Mouse (Mus musculus): ENCODE measurements around the gene Gpr132. TPM values are rescaled to one million over a fixed set of nuclear protein-coding genes. Genes with fewer than 3 reads are reported as not detected.

Gene Gpr132
- polyA plus RNA-seq, 1 experiment: 0.02 TPM

GRCm38 (mm10) chr12:112808587-112809364 lies 59.3 kb downstream of the Gpr132 start, which contains the start of gene Clba1:
Clba1 (plus strand) TSS chr12:112808937.
- Histone ChIP-seq H3K4me3 (peak within 1 kb of the TSS; percentile 44), H3K4me2 (ENCODE audit: low read depth) (peak within 1 kb of the TSS; percentile 94), H3ac (ENCODE audit: control insufficient read depth, insufficient read length) (peak within 1 kb of the TSS; percentile 9), H3K27me3 (ENCODE audit: control insufficient read depth, insufficient read depth, insufficient read length) (no peaks in the 10 kb centered on the region), H3K79me2 (ENCODE audit: control insufficient read depth, insufficient read depth) (no peaks in the 10 kb centered on the region), H3K36me3 (ENCODE audit: control insufficient read depth, insufficient read depth) (no peaks in the 10 kb centered on the region)
- TF ChIP-seq USF1 (IDR thresholded peaks at IDR 0.05; ENCODE audit: low read depth) (peak; percentile 22), POLR2AphosphoS2 (IDR thresholded peaks at IDR 0.05; ENCODE audit: insufficient read length, low read depth) (peak; percentile 44), POLR2A (IDR thresholded peaks at IDR 0.05; ENCODE audit: insufficient read length, low read depth) (peak; percentile 63), MAX (IDR thresholded peaks at IDR 0.05; ENCODE audit: low read depth) (no peak)

GRCm38 (mm10) chr12:112808212-112808586 lies 59.8 kb downstream of the Gpr132 start:
- no peak for TF ChIP-seq CEBPB (IDR thresholded peaks at IDR 0.05; ENCODE audit: insufficient read depth, poor library complexity, severe bottlenecking)
- no peak for TF ChIP-seq TCF12 (IDR thresholded peaks at IDR 0.05; ENCODE audit: insufficient read depth, poor library complexity, severe bottlenecking)
- no peak for TF ChIP-seq SRF (IDR thresholded peaks at IDR 0.05; ENCODE audit: control insufficient read depth, insufficient read length, low read depth)
- no peak for TF ChIP-seq POLR2AphosphoS2 (IDR thresholded peaks at IDR 0.05; ENCODE audit: insufficient read length, low read depth)
- no peak for TF ChIP-seq MYOG (IDR thresholded peaks at IDR 0.05; ENCODE audit: control insufficient read depth in 1 of 3, insufficient read depth in 1 of 3, insufficient read length in 2 of 3, low read depth in 2 of 3)
- no peak for TF ChIP-seq MAX (IDR thresholded peaks at IDR 0.05; ENCODE audit: low read depth)
- no peak for TF ChIP-seq MYOD1 (IDR thresholded peaks at IDR 0.05; ENCODE audit: control insufficient read depth in 1 of 3, insufficient read length in 2 of 3, low read depth in 2 of 3)
- TF ChIP-seq REST (IDR thresholded peaks at IDR 0.05; ENCODE audit: insufficient read depth, insufficient read length): no peak
- TF ChIP-seq USF1 (IDR thresholded peaks at IDR 0.05; ENCODE audit: low read depth): no peak
- no peak for TF ChIP-seq POLR2A (IDR thresholded peaks at IDR 0.05; ENCODE audit: insufficient read length, low read depth)
- no peak for TF ChIP-seq E2F4 (IDR thresholded peaks at IDR 0.05; ENCODE audit: insufficient read depth)
- TF ChIP-seq TCF3 (IDR thresholded peaks at IDR 0.05; ENCODE audit: insufficient read length, low read depth): no peak
- peak overlapping the region; percentile 44 for H3K4me3 ChIP-seq
- H3ac ChIP-seq (ENCODE audit: control insufficient read depth, insufficient read length): no peak overlapping the region
- no peaks in the 10 kb centered on the region for H3K27me3 ChIP-seq (ENCODE audit: control insufficient read depth, insufficient read depth, insufficient read length)
- no peaks in the 10 kb centered on the region for H3K36me3 ChIP-seq (ENCODE audit: control insufficient read depth, insufficient read depth)
- no peaks in the 10 kb centered on the region for H3K79me2 ChIP-seq (ENCODE audit: control insufficient read depth, insufficient read depth)
- peak overlapping the region; percentile 94 for H3K4me2 ChIP-seq (ENCODE audit: low read depth)

GRCm38 (mm10) chr12:112807796-112808195 lies 60.2 kb downstream of the Gpr132 start:
- Histone ChIP-seq H3K27me3 (ENCODE audit: control insufficient read depth, insufficient read depth, insufficient read length) (no peaks in the 10 kb centered on the region), H3K36me3 (ENCODE audit: control insufficient read depth, insufficient read depth) (no peaks in the 10 kb centered on the region), H3K4me2 (ENCODE audit: low read depth) (no peak overlapping the region), H3K4me3 (peak overlapping the region; percentile 44), H3K79me2 (ENCODE audit: control insufficient read depth, insufficient read depth) (no peaks in the 10 kb centered on the region), H3ac (ENCODE audit: control insufficient read depth, insufficient read length) (no peak overlapping the region)
- TF ChIP-seq MYOD1 (IDR thresholded peaks at IDR 0.05; ENCODE audit: control insufficient read depth in 1 of 3, insufficient read length in 2 of 3, low read depth in 2 of 3): no peak
- TF ChIP-seq MAX (IDR thresholded peaks at IDR 0.05; ENCODE audit: low read depth): no peak
- TF ChIP-seq USF1 (IDR thresholded peaks at IDR 0.05; ENCODE audit: low read depth): no peak
- TF ChIP-seq SRF (IDR thresholded peaks at IDR 0.05; ENCODE audit: control insufficient read depth, insufficient read length, low read depth): no peak
- TF ChIP-seq POLR2AphosphoS2 (IDR thresholded peaks at IDR 0.05; ENCODE audit: insufficient read length, low read depth): no peak
- TF ChIP-seq REST (IDR thresholded peaks at IDR 0.05; ENCODE audit: insufficient read depth, insufficient read length): no peak
- TF ChIP-seq E2F4 (IDR thresholded peaks at IDR 0.05; ENCODE audit: insufficient read depth): no peak
- TF ChIP-seq POLR2A (IDR thresholded peaks at IDR 0.05; ENCODE audit: insufficient read length, low read depth): no peak
- no peak for TF ChIP-seq TCF3 (IDR thresholded peaks at IDR 0.05; ENCODE audit: insufficient read length, low read depth)
- TF ChIP-seq TCF12 (IDR thresholded peaks at IDR 0.05; ENCODE audit: insufficient read depth, poor library complexity, severe bottlenecking): no peak
- TF ChIP-seq CEBPB (IDR thresholded peaks at IDR 0.05; ENCODE audit: insufficient read depth, poor library complexity, severe bottlenecking): no peak
- TF ChIP-seq MYOG (IDR thresholded peaks at IDR 0.05; ENCODE audit: control insufficient read depth in 1 of 3, insufficient read depth in 1 of 3, insufficient read length in 2 of 3, low read depth in 2 of 3): no peak

GRCm38 (mm10) chr12:112806044-112806443 lies 62.0 kb downstream of the Gpr132 start:
- peak overlapping the region; percentile 18 for H3K4me2 ChIP-seq (ENCODE audit: low read depth)
- no peaks in the 10 kb centered on the region for H3K36me3 ChIP-seq (ENCODE audit: control insufficient read depth, insufficient read depth)
- H3K4me3 ChIP-seq: no peak overlapping the region
- TF ChIP-seq POLR2A (IDR thresholded peaks at IDR 0.05; ENCODE audit: insufficient read length, low read depth): no peak
- no peak for TF ChIP-seq TCF12 (IDR thresholded peaks at IDR 0.05; ENCODE audit: insufficient read depth, poor library complexity, severe bottlenecking)
- peak; percentile 62 for TF ChIP-seq TCF3 (IDR thresholded peaks at IDR 0.05; ENCODE audit: insufficient read length, low read depth)
- peak; percentile 40 to 93 (median 61) for TF ChIP-seq MYOG (IDR thresholded peaks at IDR 0.05; ENCODE audit: control insufficient read depth in 1 of 3, insufficient read depth in 1 of 3, insufficient read length in 2 of 3, low read depth in 2 of 3)
- TF ChIP-seq MYOD1 (IDR thresholded peaks at IDR 0.05; ENCODE audit: control insufficient read depth in 1 of 3, insufficient read length in 2 of 3, low read depth in 2 of 3): peak in 2 of 3 experiments; percentile 55 to 91
- no peak for TF ChIP-seq SRF (IDR thresholded peaks at IDR 0.05; ENCODE audit: control insufficient read depth, insufficient read length, low read depth)
- no peak for TF ChIP-seq MAX (IDR thresholded peaks at IDR 0.05; ENCODE audit: low read depth)
- no peak for TF ChIP-seq E2F4 (IDR thresholded peaks at IDR 0.05; ENCODE audit: insufficient read depth)
- TF ChIP-seq REST (IDR thresholded peaks at IDR 0.05; ENCODE audit: insufficient read depth, insufficient read length): no peak
- TF ChIP-seq USF1 (IDR thresholded peaks at IDR 0.05; ENCODE audit: low read depth): no peak
- no peak for TF ChIP-seq CEBPB (IDR thresholded peaks at IDR 0.05; ENCODE audit: insufficient read depth, poor library complexity, severe bottlenecking)
- no peak for TF ChIP-seq POLR2AphosphoS2 (IDR thresholded peaks at IDR 0.05; ENCODE audit: insufficient read length, low read depth)
- no peak overlapping the region for H3ac ChIP-seq (ENCODE audit: control insufficient read depth, insufficient read length)
- H3K27me3 ChIP-seq (ENCODE audit: control insufficient read depth, insufficient read depth, insufficient read length): no peaks in the 10 kb centered on the region
- no peaks in the 10 kb centered on the region for H3K79me2 ChIP-seq (ENCODE audit: control insufficient read depth, insufficient read depth)

Measured in myocyte (in vitro differentiated cells).